Mouse (Mus musculus): ENCODE results near the gene Polr3gl.

DNA sequence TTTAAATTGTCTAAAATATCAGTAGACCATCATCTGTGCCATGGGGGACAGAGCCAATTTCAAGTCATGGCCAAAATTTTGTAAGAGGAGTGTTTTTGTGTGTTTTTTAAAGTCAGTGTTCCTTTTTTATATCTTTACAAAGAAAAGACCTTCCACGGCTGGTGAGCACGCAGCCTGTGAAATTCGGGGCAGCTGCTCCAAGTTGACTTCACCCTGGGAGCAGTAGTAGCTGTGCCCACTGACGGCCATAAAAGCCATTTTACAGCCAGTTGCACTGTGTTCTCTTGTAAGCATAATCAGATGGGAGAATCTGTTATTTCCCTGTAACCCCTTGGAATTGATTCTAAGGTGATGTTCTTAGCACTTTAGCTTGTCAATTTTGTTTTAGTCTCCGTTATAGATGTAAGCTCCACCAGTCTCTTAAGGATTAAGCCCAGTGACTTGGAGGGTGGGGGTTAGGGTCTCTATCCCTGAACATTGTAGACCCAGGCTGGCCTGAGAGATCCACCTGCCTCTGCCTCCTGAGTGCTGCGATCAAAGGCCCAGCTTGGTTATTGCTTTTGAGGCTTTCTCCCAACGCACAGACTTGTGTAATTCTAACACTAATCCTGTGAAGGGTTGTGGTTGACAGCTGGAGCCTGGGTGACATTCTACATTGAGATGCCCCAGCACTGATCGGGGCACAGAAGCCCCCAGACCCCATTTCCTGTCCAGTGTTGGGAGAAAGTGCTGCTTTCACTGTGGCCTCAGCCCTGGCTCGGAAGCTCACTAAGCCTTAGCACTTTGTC lies 32.9 kb downstream of the Polr3gl start:
- TF ChIP-seq CTCF (IDR thresholded peaks at IDR 0.05; ENCODE audit: control insufficient read depth, insufficient read depth, insufficient replicate concordance, low read depth, low read length) (no peak), POLR2A (IDR thresholded peaks at IDR 0.05; ENCODE audit: control insufficient read depth, low read depth, low read length) (no peak)

All from testis, adult 2 months (tissue).